Mouse (Mus musculus) left cerebral cortex, postnatal 4 days (tissue): ENCODE results near the gene Dcaf12l1. TPM values are rescaled to one million over a fixed set of nuclear protein-coding genes. Genes with fewer than 3 reads are reported as not detected.
A peak's percentile ranks its signal among the peaks of the same experiment; 100 is the strongest.
"Not testable (repeated sequence)": the region's sequence is repeated elsewhere in the genome, so short reads cannot be mapped to it uniquely, and the experiment has no call there.

Source experiments
- DNase-seq: peaks from one replicate; pipeline ENCODE4 v3.0.0-alpha.2; 2022
- intact Hi-C: fragments of 180-260 bp; cut with DNase I; formaldehyde crosslinking; loops from one replicate; pipeline ENCODE4 v1.15.1; 2025
- total RNA-seq, 2 experiments: library from RNA; stranded (reverse); gene quantifications; 2 replicates each; pipeline ENCODE4 v1.2.3; 2021

The Dcaf12l1 gene
- 10 to 100 TPM; 14.5 to 15.1 TPM for total RNA-seq

DNA sequence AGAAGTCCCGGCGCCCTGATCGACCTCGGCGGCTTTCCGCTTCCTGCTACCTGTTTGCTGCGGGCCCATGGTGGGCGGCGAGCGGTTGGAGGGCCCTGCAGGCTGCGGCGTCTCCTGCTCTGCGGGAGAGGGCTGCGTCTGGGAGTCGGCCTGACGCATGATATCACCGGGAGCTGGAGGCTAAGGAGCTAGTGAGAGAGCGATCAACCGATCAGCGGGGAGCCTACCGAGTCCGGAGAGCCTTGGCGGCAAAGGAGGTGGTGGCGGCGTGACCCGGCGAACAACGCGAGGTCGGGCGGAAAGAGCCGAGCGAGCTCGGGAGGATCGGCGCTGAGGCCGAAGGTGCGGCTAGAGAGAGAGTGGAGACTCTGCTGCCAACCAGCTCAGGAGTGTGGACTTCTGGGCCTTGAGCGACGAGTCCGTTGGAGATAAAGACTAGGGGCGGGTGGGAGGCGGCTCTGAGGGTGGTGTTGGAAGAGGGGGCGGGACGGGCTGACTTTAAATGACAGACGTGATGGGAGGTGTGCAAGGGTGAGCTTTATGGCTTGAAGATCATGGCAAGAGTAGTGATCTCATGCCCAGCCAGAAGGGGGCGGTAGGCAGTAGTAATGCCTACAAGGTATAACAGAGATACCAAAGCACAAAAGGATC, at the start of gene Dcaf12l1:
Gene Dcaf12l1, minus strand, starts transcription at position 437 of the 651 bp plus-strand sequence.
- DNase-seq = peak; percentile 65
- intact Hi-C loops = no loop called here

GRCm38 (mm10) chrX:44809356-44809755, 19.4 kb upstream of the Dcaf12l1 start:
- intact Hi-C loops, DNase-seq: not testable (repeated sequence)

- intact Hi-C loops = no loop called here
Measured at GRCm38 (mm10) chrX:44789036-44789760, 799 bp downstream of the Dcaf12l1 start.

More at GRCm38 (mm10) chrX:44789036-44789760, 799 bp downstream of the Dcaf12l1 start:
- peak; percentile 25 for DNase-seq
